Mouse (Mus musculus) embryonic facial prominence, embryonic 11.5 days (tissue): ENCODE measurements at regions not wholly inside any gene's neighbourhood (a gene's known extent, or its start where the extent isn't known, plus 50 kb on each side); places are given as distances from the start of the nearest gene placed in this dataset.
"Not testable (repeated sequence)": the region's sequence is repeated elsewhere in the genome, so short reads cannot be mapped to it uniquely, and the experiment has no call there.

Experiments used
- ATAC-seq: fragments of 200-750 bp; cut with Nextera tagmentation; replicated peaks from 2 replicates; pipeline ENCODE4 v1.8.0; 2017; ENCODE audit warnings: low read depth; ENCODE audit not compliant: insufficient number of reproducible peaks, low FRiP score, low TSS enrichment
- DNase-seq: peaks from one replicate; pipeline ENCODE4 v3.0.0-alpha.2; 2015; ENCODE audit warnings: low spot score
- H3K27ac ChIP-seq: fragments of 300-500 bp; sonication (generic); replicated peaks from 2 replicates; pipeline ENCODE4 v1.5.1; 2014; ENCODE audit warnings: mild to moderate bottlenecking, low read depth, low read length, control low read depth
- H3K27me3 ChIP-seq: fragments of 300-500 bp; sonication (generic); 2 replicates; pipeline ENCODE4 v1.6.1; 2014; ENCODE audit warnings: mild to moderate bottlenecking, low read length, moderate library complexity, mixed read lengths; ENCODE audit not compliant: control insufficient read depth, insufficient read depth
- H3K36me3 ChIP-seq: fragments of 300-500 bp; sonication (generic); replicated peaks from 2 replicates; pipeline ENCODE4 v1.6.1; 2014; ENCODE audit warnings: low read depth, mild to moderate bottlenecking, low read length, moderate library complexity, mixed read lengths; ENCODE audit not compliant: control insufficient read depth, insufficient read depth
- H3K4me1 ChIP-seq: fragments of 300-500 bp; sonication (generic); 2 replicates; pipeline ENCODE4 v1.6.1; 2014; ENCODE audit warnings: low read length, mixed read lengths; ENCODE audit not compliant: control insufficient read depth, insufficient read depth
- H3K4me2 ChIP-seq: fragments of 300-500 bp; sonication (generic); 2 replicates; pipeline ENCODE4 v1.6.1; 2014; ENCODE audit warnings: low read depth, mild to moderate bottlenecking, control low read depth, low read length, moderate library complexity
- H3K4me3 ChIP-seq: fragments of 300-500 bp; sonication (generic); 2 replicates; pipeline ENCODE4 v1.5.1; 2014; ENCODE audit warnings: low read depth, low read length, control low read depth
- H3K9ac ChIP-seq: fragments of 300-500 bp; sonication (generic); replicated peaks from 2 replicates; pipeline ENCODE4 v1.6.1; 2014; ENCODE audit warnings: mild to moderate bottlenecking, control low read depth, low read length
- H3K9me3 ChIP-seq: fragments of 300-500 bp; sonication (generic); replicated peaks from 2 replicates; pipeline ENCODE4 v1.6.1; 2016; ENCODE audit warnings: mild to moderate bottlenecking, low read length, inconsistent platforms, mixed read lengths; ENCODE audit not compliant: control insufficient read depth
- WGBS: fragments of 180-500 bp; shearing (Covaris S2); extraction: QIAGEN DNeasy Blood & Tissue Kit; methylation state at CpG from one replicate; pipeline ENCODE4 v1.1.7; 2014; 5-methylcytosine and 5-hydroxymethylcytosine counted together

DNA sequence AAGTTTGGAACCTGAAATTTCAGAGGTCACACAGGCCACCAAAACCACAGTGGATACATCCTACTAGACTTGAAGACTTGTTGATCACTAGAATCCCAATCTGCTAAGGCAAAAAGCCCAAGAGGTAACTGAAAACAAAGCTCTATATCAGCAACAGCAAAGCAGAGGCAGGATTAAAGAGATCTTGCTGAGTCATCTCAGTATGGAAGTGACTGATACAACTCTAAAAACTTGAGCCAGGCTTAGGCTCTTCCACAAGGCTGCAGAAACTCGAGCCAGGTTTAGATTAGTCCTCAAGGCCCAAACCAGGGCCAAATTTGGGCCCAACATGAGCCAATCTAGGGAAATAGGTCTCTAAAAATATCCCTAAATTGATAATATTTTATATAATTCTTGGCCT, 56.2 kb downstream of the Speer3 start:
- H3K9me3 ChIP-seq, result no peaks in the 10 kb centered on the region
- no peaks in the 10 kb centered on the region for H3K4me1 ChIP-seq
- no peak overlapping the region for H3K9ac ChIP-seq
- no peaks in the 10 kb centered on the region for H3K36me3 ChIP-seq
- H3K27me3 ChIP-seq, result no peaks in the 10 kb centered on the region
- no peak overlapping the region for H3K4me2 ChIP-seq
- H3K4me3 ChIP-seq, result no peak overlapping the region
- WGBS, result 57% methylated on average over 1 of the region's 1 CpGs
- ATAC-seq (no peak), DNase-seq (no peak)
- H3K27ac ChIP-seq, result no peak overlapping the region

DNA sequence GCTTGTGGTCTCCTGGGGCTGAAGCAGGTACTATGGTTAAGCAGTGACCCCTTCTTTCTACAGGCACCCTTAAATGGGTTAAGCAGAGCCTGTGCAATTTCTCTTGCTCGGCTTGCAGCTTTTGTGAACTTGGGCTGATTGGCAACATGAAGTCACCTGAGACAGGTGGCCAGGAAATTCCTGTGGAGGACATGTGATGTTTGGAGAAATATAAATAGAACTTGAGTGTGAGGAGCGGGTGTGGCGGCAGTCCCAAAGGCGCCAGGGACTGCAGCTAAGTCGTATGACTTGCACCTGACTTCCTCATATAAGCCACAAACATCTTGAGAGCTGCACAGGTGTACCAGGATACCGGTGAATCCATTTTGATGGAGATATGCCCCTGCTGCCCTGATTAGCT, 88.8 kb downstream of the Speer3 start:
- not testable (repeated sequence) for H3K4me1 ChIP-seq, H3K4me2 ChIP-seq, H3K9ac ChIP-seq, H3K27ac ChIP-seq, ATAC-seq, H3K36me3 ChIP-seq, H3K9me3 ChIP-seq, H3K4me3 ChIP-seq, DNase-seq, H3K27me3 ChIP-seq
- 85% methylated on average over 5 of the region's 6 CpGs for WGBS

DNA sequence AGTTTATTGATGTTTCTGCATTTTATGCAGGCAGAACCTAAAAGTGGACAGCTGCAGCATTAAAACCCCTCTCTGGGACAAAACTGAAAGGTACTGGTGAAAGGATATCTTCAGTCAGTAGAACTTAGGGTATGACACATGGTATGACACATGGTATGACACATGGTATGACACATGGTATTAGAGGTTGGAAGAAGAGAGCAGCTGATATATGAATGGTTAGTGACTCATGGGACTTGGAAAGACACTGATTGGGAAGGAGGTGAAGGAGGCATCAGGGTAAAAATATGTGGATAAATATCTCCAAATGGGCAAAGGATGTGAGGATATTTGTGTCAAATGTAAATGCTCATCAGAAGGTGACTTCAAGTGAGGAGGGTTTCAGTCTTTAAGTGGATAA, 97.0 kb downstream of the Speer3 start:
- Histone ChIP-seq H3K27ac (no peak overlapping the region), H3K9ac (no peak overlapping the region), H3K27me3 (no peaks in the 10 kb centered on the region), H3K4me1 (no peaks in the 10 kb centered on the region), H3K4me3 (no peak overlapping the region), H3K36me3 (no peaks in the 10 kb centered on the region), H3K9me3 (no peaks in the 10 kb centered on the region), H3K4me2 (no peak overlapping the region)
- no peak for ATAC-seq
- no peak for DNase-seq

DNA sequence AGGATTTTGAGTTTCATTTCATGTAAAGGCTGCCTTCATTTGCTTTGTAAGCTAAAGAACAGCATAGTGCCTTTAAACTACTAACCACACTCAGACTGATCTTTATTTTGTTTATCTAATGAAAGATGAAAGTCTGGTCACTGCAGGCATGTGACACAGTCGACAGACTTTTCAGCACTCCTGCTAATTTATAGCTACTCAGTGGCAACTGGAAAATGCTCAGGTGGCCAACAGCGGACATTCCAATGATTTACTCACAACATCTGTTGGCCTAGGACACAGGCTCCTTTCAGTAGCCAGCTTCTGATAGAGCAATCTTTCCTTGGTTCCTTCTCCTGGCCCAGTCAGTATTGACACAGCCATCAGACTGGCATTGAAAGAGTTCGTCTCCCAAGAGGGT, 116.8 kb upstream of the Sema3e start:
- Histone ChIP-seq H3K27ac (no peak overlapping the region), H3K27me3 (no peaks in the 10 kb centered on the region), H3K36me3 (no peaks in the 10 kb centered on the region), H3K4me2 (no peak overlapping the region), H3K4me3 (no peak overlapping the region), H3K9ac (no peak overlapping the region), H3K4me1 (no peaks in the 10 kb centered on the region), H3K9me3 (no peaks in the 10 kb centered on the region)
- no peak for ATAC-seq
- WGBS, result 48% methylated on average over 3 of the region's 3 CpGs
- peak; percentile 4 for DNase-seq

DNA sequence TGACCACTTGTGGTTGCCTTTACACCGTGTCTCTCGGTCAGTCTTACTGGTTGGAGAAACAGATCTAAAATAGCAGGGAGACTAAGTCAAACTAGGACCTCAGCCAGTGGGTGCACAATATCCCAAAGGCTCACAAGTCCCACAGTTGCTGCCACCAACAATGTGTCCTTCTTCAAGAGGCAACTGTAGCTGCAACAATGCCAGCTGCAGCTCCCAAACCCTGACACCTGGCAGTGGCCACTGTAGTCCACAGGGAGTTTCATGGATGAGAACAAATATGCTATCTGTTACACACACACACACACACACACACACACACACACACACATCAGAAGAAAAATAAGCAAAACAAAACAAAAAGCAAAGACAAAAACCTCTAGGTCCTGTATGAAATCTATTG, 107.7 kb upstream of the Sema3e start:
- DNase-seq, result no peak
- H3K9ac ChIP-seq, result no peak overlapping the region
- no peak overlapping the region for H3K4me3 ChIP-seq
- no peaks in the 10 kb centered on the region for H3K9me3 ChIP-seq
- H3K4me2 ChIP-seq, result no peak overlapping the region
- H3K36me3 ChIP-seq, result no peaks in the 10 kb centered on the region
- no peaks in the 10 kb centered on the region for H3K4me1 ChIP-seq
- WGBS, result 85% methylated on average over 2 of the region's 2 CpGs
- H3K27ac ChIP-seq, result no peak overlapping the region
- peaks cover 2% of the 10 kb centered on the region; the same call in 1 of the 2 replicates for H3K27me3 ChIP-seq
- no peak for ATAC-seq

DNA sequence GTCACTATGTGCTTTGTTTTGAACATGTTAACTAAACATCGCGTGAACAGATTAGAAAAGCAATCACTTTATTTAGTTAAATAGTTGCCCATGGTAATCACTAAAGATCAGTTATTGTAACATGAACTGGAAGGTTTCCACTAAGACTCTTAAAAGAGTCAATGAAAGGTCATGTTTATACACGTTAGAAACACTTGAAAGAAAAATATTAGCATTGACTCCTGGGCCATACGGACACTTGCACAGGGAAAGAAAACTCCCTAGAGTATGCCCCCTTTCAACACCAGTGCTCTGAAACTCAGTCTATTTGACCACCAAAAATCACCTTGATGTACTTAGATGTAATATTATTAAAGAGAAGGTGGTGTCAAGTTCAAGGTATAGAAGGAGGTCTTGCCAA, 102.8 kb upstream of the Sema3e start:
- WGBS, result 39% methylated on average over 4 of the region's 4 CpGs
- Histone ChIP-seq H3K4me3 (no peak overlapping the region), H3K27me3 (peaks cover 2% of the 10 kb centered on the region; the same call in 1 of the 2 replicates), H3K4me1 (no peaks in the 10 kb centered on the region), H3K4me2 (no peak overlapping the region), H3K27ac (no peak overlapping the region), H3K9ac (no peak overlapping the region), H3K9me3 (no peaks in the 10 kb centered on the region), H3K36me3 (no peaks in the 10 kb centered on the region)
- peak; percentile 10 for DNase-seq
- no peak for ATAC-seq

DNA sequence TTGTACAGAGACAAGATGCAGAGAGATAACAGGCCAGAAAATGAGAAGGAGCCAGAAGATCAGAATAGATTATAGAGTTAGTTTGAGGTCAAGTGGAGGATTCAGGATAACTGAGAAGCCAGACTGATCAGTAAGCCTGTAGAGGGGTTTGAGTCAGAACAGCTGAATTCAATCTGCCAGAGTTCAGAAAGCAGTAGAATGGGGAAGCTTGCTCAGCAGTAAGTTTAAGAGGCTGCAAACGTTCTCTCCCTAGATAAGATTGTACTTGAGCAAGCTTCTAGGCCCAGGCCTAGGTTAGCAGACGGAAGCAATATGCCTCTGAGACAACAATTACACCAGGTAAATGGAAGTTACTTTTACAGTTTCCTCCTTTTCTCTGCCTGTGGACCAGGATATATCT, 94.1 kb upstream of the Sema3e start:
- Histone ChIP-seq H3K9ac (no peak overlapping the region), H3K36me3 (no peaks in the 10 kb centered on the region), H3K9me3 (no peaks in the 10 kb centered on the region), H3K4me1 (no peaks in the 10 kb centered on the region), H3K4me2 (no peak overlapping the region), H3K27me3 (no peaks in the 10 kb centered on the region), H3K27ac (no peak overlapping the region), H3K4me3 (no peak overlapping the region)
- DNase-seq (no peak), ATAC-seq (no peak)
- WGBS, result 50% methylated on average over 2 of the region's 2 CpGs

DNA sequence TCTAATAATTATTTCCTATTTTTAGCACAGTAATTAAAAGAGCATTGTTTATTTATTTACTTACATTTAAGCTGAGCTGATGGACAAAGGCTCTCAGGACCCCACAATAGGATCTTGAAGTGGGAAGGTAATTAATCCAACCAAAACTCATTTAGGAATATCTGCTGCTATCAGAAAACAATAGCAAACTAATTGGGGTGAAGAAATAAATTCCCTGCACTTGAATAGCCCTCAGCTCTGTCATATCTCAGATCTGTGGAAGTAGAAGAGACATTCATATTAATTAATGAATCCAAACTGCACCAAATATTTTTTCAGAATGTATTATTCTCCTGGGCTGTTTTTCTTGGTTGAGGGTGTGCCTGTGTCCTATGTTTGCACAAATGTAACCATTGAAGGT, 73.7 kb upstream of the Sema3e start:
- Histone ChIP-seq H3K27ac (no peak overlapping the region), H3K27me3 (no peaks in the 10 kb centered on the region), H3K9ac (no peak overlapping the region), H3K36me3 (no peaks in the 10 kb centered on the region), H3K9me3 (no peaks in the 10 kb centered on the region), H3K4me2 (no peak overlapping the region), H3K4me1 (no peaks in the 10 kb centered on the region), H3K4me3 (no peak overlapping the region)
- ATAC-seq (no peak), DNase-seq (no peak)

DNA sequence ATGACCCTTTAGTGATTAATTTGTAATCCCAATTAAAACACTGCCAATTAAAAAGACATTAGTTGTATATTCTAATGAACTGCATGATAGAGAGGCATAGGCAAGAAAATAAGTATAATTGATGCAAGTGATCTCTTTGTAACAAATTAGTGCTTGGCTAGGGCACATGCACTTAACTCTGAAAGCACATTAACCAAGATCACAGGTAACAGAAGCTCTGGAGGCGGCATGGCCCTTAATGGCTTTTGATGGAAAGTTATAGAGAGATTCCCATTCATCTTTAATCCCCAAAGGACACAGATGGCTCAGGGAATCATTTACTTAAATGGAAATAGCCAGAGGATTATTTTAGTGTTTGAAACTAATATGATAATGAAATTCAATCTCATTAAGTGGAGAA, 69.5 kb upstream of the Sema3e start:
- Histone ChIP-seq H3K27me3 (no peaks in the 10 kb centered on the region), H3K4me1 (no peaks in the 10 kb centered on the region), H3K9ac (no peak overlapping the region), H3K36me3 (no peaks in the 10 kb centered on the region), H3K4me2 (no peak overlapping the region), H3K27ac (no peak overlapping the region), H3K9me3 (no peaks in the 10 kb centered on the region), H3K4me3 (no peak overlapping the region)
- 90% methylated on average over 1 of the region's 1 CpGs for WGBS
- ATAC-seq (no peak), DNase-seq (no peak)
